Mouse (Mus musculus) hindbrain, embryonic 13.5 days (tissue): Measurements from ENCODE around the gene Pds5a. TPM values are rescaled to one million over a fixed set of nuclear protein-coding genes. Genes with fewer than 3 reads are reported as not detected.

ENCODE experiments used
- ATAC-seq: fragments of 200-750 bp; cut with Nextera tagmentation; 2 replicates; pipeline ENCODE4 v1.8.0; 2017; ENCODE audit warnings: moderate TSS enrichment; ENCODE audit not compliant: low FRiP score
- H3K27ac ChIP-seq: fragments of 300-500 bp; sonication (generic); 2 replicates; pipeline ENCODE4 v1.5.1; 2015; ENCODE audit warnings: inconsistent platforms, mild to moderate bottlenecking, moderate library complexity
- H3K27me3 ChIP-seq: fragments of 300-500 bp; sonication (generic); 2 replicates; pipeline ENCODE4 v1.6.1; 2015; ENCODE audit warnings: mild to moderate bottlenecking, inconsistent platforms
- H3K36me3 ChIP-seq: fragments of 300-500 bp; sonication (generic); 2 replicates; pipeline ENCODE4 v1.6.1; 2015; ENCODE audit warnings: mild to moderate bottlenecking, inconsistent platforms
- H3K4me1 ChIP-seq: fragments of 300-500 bp; sonication (generic); replicated peaks from 2 replicates; pipeline ENCODE4 v1.6.1; 2015; ENCODE audit warnings: inconsistent platforms
- H3K4me2 ChIP-seq: fragments of 300-500 bp; sonication (generic); 2 replicates; pipeline ENCODE4 v1.6.1; 2015; ENCODE audit warnings: inconsistent platforms, mild to moderate bottlenecking, moderate library complexity
- H3K4me3 ChIP-seq: fragments of 300-500 bp; sonication (generic); 2 replicates; pipeline ENCODE4 v1.5.1; 2015; ENCODE audit warnings: mild to moderate bottlenecking, inconsistent platforms
- H3K9ac ChIP-seq: fragments of 300-500 bp; sonication (generic); 2 replicates; pipeline ENCODE4 v1.6.1; 2015; ENCODE audit warnings: mild to moderate bottlenecking, inconsistent platforms
- H3K9me3 ChIP-seq: fragments of 300-500 bp; sonication (generic); 2 replicates; pipeline ENCODE4 v1.6.1; 2016; ENCODE audit warnings: inconsistent platforms
- WGBS: fragments of 180-500 bp; shearing (Covaris S2); methylation state at CpG from one replicate; pipeline ENCODE4 v1.1.7; 2015; 5-methylcytosine and 5-hydroxymethylcytosine counted together
- polyA plus RNA-seq: library from polyadenylated mRNA; unstranded; fragments of >200 nt; fragmentation: Nextera tagmentation; extraction: Ambion mirVana; gene quantifications from 2 replicates; pipeline ENCODE4 v1.2.1, GENCODE M21; 2015

Gene Pds5a
- polyA plus RNA-seq, 1 experiment from 2014 or later = 57.8 TPM

GRCm38 (mm10) chr5:65606820-65607219 is 91.3 kb downstream of the Pds5a start:
- Histone ChIP-seq H3K4me2 (no peak overlapping the region), H3K27me3 (no peaks in the 10 kb centered on the region), H3K9ac (no peak overlapping the region), H3K27ac (no peak overlapping the region), H3K9me3 (no peaks in the 10 kb centered on the region), H3K36me3 (peaks cover 16% of the 10 kb centered on the region), H3K4me3 (no peak overlapping the region), H3K4me1 (no peaks in the 10 kb centered on the region)
- no peak for ATAC-seq
- WGBS = 91% methylated on average over 1 of the region's 1 CpGs

GRCm38 (mm10) chr5:65599681-65600080 is 98.4 kb downstream of the Pds5a start:
- no peak for ATAC-seq
- Histone ChIP-seq H3K4me2 (no peak overlapping the region), H3K9me3 (no peaks in the 10 kb centered on the region), H3K4me1 (no peaks in the 10 kb centered on the region), H3K9ac (no peak overlapping the region), H3K27ac (no peak overlapping the region), H3K36me3 (peaks cover 30% of the 10 kb centered on the region), H3K4me3 (no peak overlapping the region), H3K27me3 (no peaks in the 10 kb centered on the region)
- WGBS = 95% methylated on average over 7 of the region's 7 CpGs

- H3K4me3 ChIP-seq = no peak overlapping the region
- H3K27ac ChIP-seq = no peak overlapping the region
- H3K9ac ChIP-seq = no peak overlapping the region
- no peak for ATAC-seq
- H3K9me3 ChIP-seq = no peaks in the 10 kb centered on the region
- H3K27me3 ChIP-seq = no peaks in the 10 kb centered on the region
- H3K4me1 ChIP-seq = no peaks in the 10 kb centered on the region
- peaks cover 21% of the 10 kb centered on the region for H3K36me3 ChIP-seq
- H3K4me2 ChIP-seq = no peak overlapping the region
- 95% methylated on average over 2 of the region's 2 CpGs for whole genome bisulfite sequencing
Measured at GRCm38 (mm10) chr5:65592421-65592820, 105.7 kb downstream of the Pds5a start.

- no peak overlapping the region for H3K27ac ChIP-seq
- 91% methylated on average over 1 of the region's 1 CpGs for WGBS
- no peaks in the 10 kb centered on the region for H3K9me3 ChIP-seq
- H3K9ac ChIP-seq = no peak overlapping the region
- no peak for ATAC-seq
- peaks cover 20% of the 10 kb centered on the region for H3K36me3 ChIP-seq
- no peak overlapping the region for H3K4me2 ChIP-seq
- H3K4me1 ChIP-seq = no peaks in the 10 kb centered on the region
- H3K27me3 ChIP-seq = no peaks in the 10 kb centered on the region
- no peak overlapping the region for H3K4me3 ChIP-seq
Measured at GRCm38 (mm10) chr5:65590199-65590598, 107.9 kb downstream of the Pds5a start.

GRCm38 (mm10) chr5:65586291-65586690 is 111.8 kb downstream of the Pds5a start:
- ATAC-seq = no peak
- no peaks in the 10 kb centered on the region for H3K27me3 ChIP-seq
- no peak overlapping the region for H3K27ac ChIP-seq
- no peak overlapping the region for H3K9ac ChIP-seq
- H3K4me2 ChIP-seq = no peak overlapping the region
- H3K36me3 ChIP-seq = peaks cover 25% of the 10 kb centered on the region
- 93% methylated on average over 5 of the region's 5 CpGs for WGBS
- no peak overlapping the region for H3K4me3 ChIP-seq
- H3K4me1 ChIP-seq = no peaks in the 10 kb centered on the region
- no peaks in the 10 kb centered on the region for H3K9me3 ChIP-seq

GRCm38 (mm10) chr5:65578545-65578944 is 119.5 kb downstream of the Pds5a start:
- Histone ChIP-seq H3K9ac (no peak overlapping the region), H3K36me3 (peaks cover 14% of the 10 kb centered on the region; the same call in 1 of the 2 replicates), H3K4me1 (no peaks in the 10 kb centered on the region), H3K4me3 (no peak overlapping the region), H3K27me3 (no peaks in the 10 kb centered on the region), H3K9me3 (no peaks in the 10 kb centered on the region), H3K27ac (no peak overlapping the region), H3K4me2 (no peak overlapping the region)
- no peak for ATAC-seq
- 88% methylated on average over 3 of the region's 3 CpGs for WGBS

GRCm38 (mm10) chr5:65575896-65576295 is 122.2 kb downstream of the Pds5a start:
- H3K27ac ChIP-seq = no peak overlapping the region
- no peaks in the 10 kb centered on the region for H3K9me3 ChIP-seq
- H3K27me3 ChIP-seq = no peaks in the 10 kb centered on the region
- H3K9ac ChIP-seq = no peak overlapping the region
- H3K36me3 ChIP-seq = peaks cover 8% of the 10 kb centered on the region
- no peak for ATAC-seq
- no peaks in the 10 kb centered on the region for H3K4me1 ChIP-seq
- H3K4me2 ChIP-seq = no peak overlapping the region
- no peak overlapping the region for H3K4me3 ChIP-seq
- 85% methylated on average over 2 of the region's 2 CpGs for WGBS

- Histone ChIP-seq H3K9ac (no peak overlapping the region), H3K4me2 (no peak overlapping the region), H3K27me3 (no peaks in the 10 kb centered on the region), H3K9me3 (no peaks in the 10 kb centered on the region), H3K4me1 (no peaks in the 10 kb centered on the region), H3K4me3 (no peak overlapping the region), H3K27ac (no peak overlapping the region), H3K36me3 (peaks cover 8% of the 10 kb centered on the region)
- 90% methylated on average over 2 of the region's 2 CpGs for WGBS
- ATAC-seq = no peak
Measured at GRCm38 (mm10) chr5:65574876-65575275, 123.2 kb downstream of the Pds5a start.

GRCm38 (mm10) chr5:65565486-65565885 is 132.6 kb downstream of the Pds5a start:
- peaks cover 12% of the 10 kb centered on the region for H3K4me1 ChIP-seq
- ATAC-seq = no peak
- peaks cover 13% of the 10 kb centered on the region for H3K36me3 ChIP-seq
- H3K4me2 ChIP-seq = no peak overlapping the region
- no peak overlapping the region for H3K27ac ChIP-seq
- no peaks in the 10 kb centered on the region for H3K9me3 ChIP-seq
- no peak overlapping the region for H3K4me3 ChIP-seq
- WGBS = 92% methylated on average over 2 of the region's 2 CpGs
- no peak overlapping the region for H3K9ac ChIP-seq
- no peaks in the 10 kb centered on the region for H3K27me3 ChIP-seq

- Histone ChIP-seq H3K9ac (no peak overlapping the region), H3K27ac (peak overlapping the region; percentile 60; the same call in 1 of the 2 replicates), H3K27me3 (no peaks in the 10 kb centered on the region), H3K9me3 (no peaks in the 10 kb centered on the region), H3K36me3 (no peaks in the 10 kb centered on the region), H3K4me3 (no peak overlapping the region), H3K4me1 (peaks cover 13% of the 10 kb centered on the region), H3K4me2 (no peak overlapping the region)
- ATAC-seq = no peak
- WGBS = 25% methylated on average over 19 of the region's 20 CpGs
Measured at GRCm38 (mm10) chr5:65561125-65561893, 136.8 kb downstream of the Pds5a start.

GRCm38 (mm10) chr5:65557109-65557508 is 141.0 kb downstream of the Pds5a start:
- Histone ChIP-seq H3K4me2 (no peak overlapping the region), H3K4me1 (peaks cover 13% of the 10 kb centered on the region), H3K27me3 (no peaks in the 10 kb centered on the region), H3K36me3 (no peaks in the 10 kb centered on the region), H3K4me3 (no peak overlapping the region), H3K9me3 (no peaks in the 10 kb centered on the region), H3K27ac (no peak overlapping the region), H3K9ac (no peak overlapping the region)
- ATAC-seq = no peak
